Mouse (Mus musculus): Measurements from ENCODE around the gene Cdh13. TPM values are rescaled to one million over a fixed set of nuclear protein-coding genes. Genes with fewer than 3 reads are reported as not detected.

The Cdh13 gene
- total RNA-seq, 2 experiments from 2014 or later: 182 to 194 TPM

DNA sequence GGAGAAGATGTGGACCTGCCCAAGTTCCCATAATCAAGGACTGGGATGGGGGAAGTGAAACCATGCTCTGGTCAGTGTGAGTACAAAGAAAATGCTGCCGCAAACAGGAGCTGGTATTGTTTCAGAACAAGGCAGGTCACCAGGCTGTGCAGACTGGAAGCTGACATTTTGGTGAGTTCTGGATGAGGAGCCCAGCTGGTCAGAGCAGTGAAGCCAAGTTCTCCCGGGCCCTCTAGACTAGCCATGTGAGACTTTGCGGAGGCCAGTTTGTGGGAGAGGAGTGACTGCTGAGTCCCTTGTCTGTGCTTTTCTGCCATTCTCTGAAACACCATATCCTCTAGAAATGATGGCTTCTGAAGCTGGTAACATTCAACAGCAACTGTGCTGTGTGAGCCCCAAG lies 829.3 kb downstream of the Cdh13 start:
- no peak for DNase-seq

DNA sequence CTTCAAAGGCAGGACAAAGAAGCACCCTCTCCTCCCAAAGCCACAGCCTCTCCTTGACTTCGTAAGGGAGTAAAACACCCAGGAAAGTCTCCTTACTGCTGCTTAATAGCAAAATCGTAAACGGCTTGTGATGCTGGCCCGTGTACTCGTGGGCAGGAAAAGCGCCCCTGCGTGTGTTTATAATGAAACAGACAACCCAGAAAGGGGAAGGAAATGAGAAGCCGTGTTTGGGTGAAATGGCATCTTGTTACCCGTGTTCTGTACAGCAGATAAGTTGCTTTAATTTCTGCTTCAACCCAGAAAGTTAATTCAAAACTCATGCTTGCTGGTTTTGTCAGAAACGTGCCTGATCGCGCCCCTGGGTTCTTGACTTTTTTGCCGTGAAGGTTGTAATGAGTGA lies 837.7 kb downstream of the Cdh13 start:
- intact Hi-C loops (cut with DNase I): no loop called here
- DNase-seq: no peak

More for the DNA sequence above, 829.3 kb downstream of the Cdh13 start:
- intact Hi-C loops (cut with DNase I): no loop called here

DNA sequence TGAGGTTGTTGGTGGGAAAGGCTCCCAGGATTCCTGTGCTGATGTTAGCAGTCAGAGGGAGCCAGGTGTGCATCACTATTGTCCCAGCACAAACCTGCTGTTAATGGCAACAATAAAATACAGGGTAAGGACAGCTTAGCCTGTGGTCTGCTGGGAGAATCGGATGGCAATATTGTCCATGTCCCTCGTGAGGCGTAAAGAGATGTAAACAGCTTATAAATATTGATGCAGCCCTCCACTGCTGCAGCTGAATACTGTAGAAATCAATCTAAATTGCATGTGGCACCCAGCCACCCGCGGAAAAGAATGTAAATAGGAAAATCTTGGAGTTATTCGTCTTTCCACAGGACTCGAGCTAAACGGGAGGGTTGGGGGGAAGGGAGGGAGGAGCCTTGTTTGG lies 844.3 kb downstream of the Cdh13 start:
- DNase-seq: no peak
- intact Hi-C loops (cut with DNase I): no loop called here

DNA sequence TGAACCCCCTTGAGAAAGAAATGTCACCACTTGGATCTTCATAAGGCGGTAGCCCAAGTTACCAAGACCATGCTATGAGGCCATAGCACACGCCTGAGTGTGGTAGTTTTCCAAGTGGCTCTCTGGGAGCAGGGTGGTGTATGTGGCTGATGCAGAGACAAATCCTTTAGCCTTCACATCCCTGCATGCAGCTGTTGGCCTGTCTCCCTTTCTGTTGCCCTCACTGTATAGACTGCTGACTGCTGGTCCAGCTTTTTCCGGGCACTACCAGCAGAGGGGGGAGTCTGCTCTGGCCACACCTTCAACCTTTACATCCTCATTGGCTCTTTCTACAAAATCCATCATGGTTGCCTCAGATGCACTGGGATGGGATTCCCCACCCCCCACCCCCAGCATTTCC lies 844.7 kb downstream of the Cdh13 start:
- no peak for DNase-seq
- intact Hi-C loops (cut with DNase I): no loop called here

DNA sequence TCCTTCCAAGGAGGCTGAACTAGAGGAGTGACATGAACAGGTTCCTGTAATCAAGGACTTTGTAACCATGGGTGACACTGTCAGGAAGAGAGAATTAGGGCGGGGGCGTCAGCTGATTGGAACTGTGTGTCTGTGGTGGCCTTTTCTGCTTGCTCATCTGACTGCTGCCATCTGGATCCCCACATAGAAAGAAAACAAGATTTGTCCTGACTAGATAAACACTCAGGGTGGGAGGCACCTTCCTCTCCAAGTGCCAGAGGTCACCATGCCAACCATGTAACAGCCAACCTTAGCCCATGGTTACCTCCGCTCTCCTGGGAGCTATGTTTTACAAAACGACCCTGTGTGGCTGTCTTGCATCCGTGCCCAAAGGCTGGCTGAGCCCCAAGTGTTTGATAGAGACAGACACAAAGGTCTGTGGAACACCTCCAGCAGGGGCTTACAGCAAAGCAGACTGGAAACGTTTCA lies 873.0 kb downstream of the Cdh13 start:
- DNase-seq: no peak
- intact Hi-C loops (cut with DNase I): no loop called here

DNA sequence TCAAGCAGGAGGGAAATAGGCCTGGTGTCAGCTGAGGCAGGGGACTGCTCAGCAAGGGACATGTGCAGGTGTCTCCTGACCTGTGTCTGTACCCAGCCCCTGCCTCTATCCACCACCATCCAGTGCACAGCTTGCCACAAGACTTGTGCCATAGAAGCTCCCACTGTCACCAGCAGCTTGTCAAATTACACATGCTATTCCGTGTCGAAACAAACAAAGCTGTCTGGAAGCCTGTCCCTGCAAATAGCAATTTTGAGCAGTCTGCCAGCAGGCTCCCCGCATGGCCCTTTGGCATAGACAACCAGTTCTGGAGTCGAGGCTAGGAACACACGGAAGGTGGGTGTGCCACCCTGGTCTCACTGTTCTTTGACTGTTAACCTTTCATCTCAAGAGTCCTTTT lies 875.1 kb downstream of the Cdh13 start:
- intact Hi-C loops (cut with DNase I): no loop called here
- DNase-seq: no peak

DNA sequence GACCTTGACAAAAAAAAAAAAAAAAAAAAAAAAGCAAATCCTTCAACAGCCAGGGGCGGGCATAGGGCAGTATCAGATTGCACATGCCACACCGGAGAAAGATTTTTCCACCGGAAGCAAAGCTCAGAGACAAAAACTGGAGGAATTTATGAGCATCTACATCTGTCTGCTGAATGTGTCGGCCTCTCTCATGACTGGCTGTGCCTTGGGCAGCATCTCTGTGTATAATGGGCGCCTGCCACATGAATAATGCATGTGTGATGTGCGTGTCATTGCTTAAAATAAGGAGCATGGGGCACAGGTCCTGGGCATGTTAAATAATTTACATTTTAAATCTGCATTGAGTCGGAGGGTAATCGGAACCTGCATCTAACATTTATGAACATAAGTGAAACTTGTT lies 876.3 kb downstream of the Cdh13 start:
- no peak for DNase-seq
- intact Hi-C loops (cut with DNase I): no loop called here

DNA sequence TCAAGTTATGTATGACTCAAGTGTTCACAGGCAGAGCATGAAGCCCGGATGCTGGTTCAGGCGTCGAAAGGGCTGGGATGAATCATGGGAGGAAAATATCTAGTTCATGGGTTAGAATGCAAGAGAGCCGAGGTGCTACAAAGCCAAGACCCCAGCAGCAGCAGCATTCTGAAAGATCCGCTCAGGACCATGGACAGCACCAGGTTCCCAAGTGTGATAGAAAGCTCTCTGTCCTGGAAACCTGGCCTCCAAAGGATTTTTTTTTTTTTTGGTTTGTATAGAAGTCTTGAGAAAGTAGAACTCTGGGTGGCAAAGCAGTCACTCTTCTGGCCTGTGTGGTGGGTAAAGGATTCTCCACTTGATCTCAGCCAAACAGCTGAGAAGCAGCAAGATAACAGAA lies 880.5 kb downstream of the Cdh13 start:
- DNase-seq: peak; percentile 6 to 24
- intact Hi-C loops (cut with DNase I): no loop called here

DNA sequence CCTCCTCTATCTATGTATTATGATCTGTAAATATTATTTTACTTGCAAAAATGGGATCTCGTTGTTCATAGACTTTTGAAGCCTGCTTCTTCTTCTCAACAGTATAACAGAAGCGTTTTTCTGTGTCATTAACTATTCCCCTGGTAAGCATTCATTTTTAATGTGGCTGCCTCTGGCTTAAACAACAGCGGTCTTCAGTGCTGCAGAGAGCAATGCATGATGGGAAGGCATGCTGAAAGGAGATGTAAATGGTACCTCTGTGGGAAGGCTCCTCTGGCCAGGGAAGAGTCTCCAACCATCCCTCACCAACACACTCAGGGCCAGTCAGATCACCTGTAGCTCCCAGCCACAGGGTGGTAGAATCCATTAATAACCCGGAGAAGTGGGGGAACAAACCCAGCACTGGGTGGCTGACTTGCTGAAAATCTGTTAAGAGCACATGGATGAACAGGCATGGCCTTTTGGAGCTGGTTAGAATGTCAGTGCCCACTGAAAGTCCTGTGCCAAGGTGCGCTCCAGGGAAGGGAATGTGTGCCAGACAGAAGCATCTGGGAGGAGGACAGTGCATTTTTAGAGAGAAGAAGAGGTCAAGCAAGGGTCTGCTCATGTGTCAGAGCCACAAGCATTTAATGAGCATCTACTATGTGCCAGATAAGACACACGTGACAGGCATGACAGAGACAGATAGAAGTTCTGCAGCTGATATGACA lies 893.8 kb downstream of the Cdh13 start:
- intact Hi-C loops (cut with DNase I): no loop called here
- DNase-seq: no peak

DNA sequence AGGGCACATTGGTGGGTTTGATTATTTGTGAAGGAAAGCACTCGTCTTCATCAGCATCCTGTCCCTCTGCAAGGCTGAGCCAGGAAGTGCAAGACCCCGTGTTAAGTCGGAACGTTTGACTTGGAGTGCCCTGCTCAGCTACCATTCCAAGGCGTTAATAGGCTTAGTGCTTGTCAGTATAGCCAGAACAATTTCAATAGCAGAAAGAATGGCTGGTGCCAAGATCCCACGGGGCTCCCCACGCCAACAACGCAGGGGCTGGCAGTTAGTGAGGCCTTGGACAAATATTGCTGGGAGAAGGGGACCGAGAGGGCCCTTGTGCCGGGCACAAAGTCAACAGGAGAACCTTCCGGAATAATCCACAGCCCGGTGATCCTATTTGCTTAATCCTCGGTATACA lies 897.1 kb downstream of the Cdh13 start:
- no peak for DNase-seq
- intact Hi-C loops (cut with DNase I): no loop called here

DNA sequence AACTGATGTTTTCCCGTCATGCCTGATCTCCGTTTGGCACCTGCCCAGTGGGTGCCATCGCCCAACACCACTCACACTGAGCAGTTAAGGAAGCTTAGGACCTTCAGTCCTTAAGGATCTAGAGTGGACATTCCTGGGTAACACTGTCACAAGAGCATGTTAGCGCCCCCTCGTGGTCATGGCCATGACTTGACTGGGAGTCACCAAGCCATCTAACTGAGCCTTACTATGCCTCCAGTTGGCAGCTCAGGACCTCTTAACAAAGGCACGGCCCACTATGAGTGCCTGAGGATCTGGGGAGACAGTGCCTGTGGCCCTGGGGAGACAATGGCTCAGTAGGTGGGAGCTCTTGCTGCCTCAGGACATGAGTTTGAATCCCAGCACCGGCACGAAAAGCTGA lies 912.2 kb downstream of the Cdh13 start:
- intact Hi-C loops (cut with DNase I): no loop called here
- peak; percentile 10 to 33 for DNase-seq

DNA sequence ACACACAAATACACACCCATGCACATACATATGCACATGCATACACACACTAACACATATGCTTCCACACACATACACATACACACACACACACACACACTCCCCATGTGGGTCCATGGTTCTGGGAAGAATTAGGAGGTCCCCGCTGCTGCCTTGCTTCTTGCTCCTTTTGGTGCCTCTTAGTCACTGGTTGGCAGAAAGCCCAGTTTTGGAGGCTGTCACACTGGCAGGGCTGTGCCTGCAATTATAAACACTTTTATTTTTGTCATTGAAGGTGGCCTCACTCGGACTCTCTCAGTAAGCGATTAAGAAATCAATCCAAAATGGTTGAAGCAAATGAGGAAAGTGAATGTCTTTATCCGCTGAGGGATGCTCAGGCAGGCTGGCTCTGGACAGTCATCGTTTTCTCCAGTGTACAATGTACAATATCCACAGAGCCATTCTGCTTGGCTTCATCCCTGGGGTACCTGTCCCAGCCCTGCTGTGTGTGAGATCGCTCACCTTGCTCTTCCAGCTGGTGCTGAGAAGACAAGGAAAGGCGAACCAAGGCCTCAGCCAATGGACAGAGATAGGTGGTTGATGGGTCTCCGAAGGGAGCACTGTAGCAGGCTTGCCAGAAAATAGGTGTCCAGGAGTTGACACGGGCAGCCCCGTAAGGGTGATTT lies 913.1 kb downstream of the Cdh13 start:
- intact Hi-C loops (cut with DNase I): no loop called here
- peak; percentile 34 to 67 for DNase-seq

DNA sequence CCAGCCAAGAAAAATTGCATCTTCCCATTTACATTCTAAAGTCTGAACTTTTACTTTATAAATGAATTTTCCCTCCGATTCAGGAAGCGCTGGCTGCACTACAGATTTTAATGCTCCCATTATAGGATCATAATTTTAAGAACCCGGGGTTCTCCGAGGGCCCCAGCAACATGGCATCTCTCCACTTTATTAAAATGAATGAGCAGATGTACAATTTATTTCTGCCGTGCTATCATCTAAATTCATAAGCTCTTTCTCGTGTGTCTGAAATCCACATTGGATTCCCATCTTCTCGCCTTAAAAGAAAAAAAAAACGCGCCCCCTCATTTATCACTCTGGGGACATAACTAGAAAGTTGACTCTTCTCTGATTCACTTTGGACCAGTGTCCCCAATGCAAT lies 925.0 kb downstream of the Cdh13 start:
- intact Hi-C loops (cut with DNase I): no loop called here
- DNase-seq: no peak

DNA sequence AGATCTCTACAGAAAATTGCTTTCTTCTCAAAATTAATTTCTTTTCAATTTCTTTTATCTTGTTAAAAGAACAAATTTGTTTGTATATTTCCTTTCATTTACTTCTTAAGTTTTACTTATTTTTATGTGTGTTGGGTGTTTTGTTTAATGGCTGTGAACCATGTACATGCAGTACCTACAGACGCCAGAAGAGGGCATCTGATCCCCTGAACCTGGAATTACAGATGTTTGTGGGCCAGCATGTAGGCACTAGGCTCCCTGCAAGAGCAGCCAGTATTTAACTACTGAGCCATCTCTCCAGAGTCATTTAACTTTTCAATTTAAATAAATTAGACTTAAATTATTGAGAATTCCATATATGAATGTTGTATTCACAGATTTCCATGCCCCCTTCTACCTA lies 941.0 kb downstream of the Cdh13 start:
- intact Hi-C loops (cut with DNase I): loop anchor here (2.0 kb wide), 2 partner anchors 72 to 160 kb away; no protein-coding TSS in a partner anchor

DNA sequence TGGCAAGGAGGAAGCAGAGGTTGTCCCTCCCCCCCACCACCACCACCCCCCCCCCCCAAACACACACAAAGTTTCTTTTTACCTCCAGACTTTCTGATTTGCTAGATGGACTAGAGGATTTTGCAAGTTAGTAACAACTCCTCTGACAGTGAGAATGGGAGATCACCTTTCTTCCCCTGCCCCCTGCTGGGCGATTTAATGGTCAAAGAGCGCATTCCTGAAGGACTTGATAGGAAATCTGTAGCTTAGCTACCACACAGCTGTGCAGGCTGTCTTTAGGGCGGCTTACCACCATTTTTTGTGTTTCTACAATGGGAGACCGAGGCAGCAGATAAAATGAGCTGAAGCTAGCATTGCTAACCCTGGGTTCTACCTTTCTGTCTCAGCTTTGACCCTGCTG lies 961.6 kb downstream of the Cdh13 start:
- DNase-seq: no peak
- intact Hi-C loops (cut with DNase I): no loop called here

More for the DNA sequence above, 941.0 kb downstream of the Cdh13 start:
- DNase-seq: peak; percentile 53 to 74

DNA sequence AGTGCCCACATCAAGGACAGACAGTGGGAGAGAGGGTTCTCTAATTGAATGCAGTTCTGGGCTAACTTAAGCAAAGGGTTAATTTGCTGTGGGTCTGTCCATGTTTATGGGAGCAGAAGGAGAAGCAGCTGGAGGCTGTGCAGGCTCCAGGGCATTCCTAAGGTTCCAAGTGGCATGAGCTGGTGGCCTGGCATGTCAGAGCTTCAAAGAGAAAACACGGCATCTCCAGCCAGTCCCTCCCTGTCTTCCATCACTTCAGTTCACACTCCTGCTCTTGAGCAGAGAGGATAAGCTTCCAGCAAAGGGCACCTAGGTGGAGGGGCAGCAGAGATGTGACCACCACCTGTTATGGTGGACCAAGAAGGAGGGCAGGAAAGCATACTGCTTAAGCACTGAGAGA lies 962.1 kb downstream of the Cdh13 start:
- no peak for DNase-seq
- intact Hi-C loops (cut with DNase I): no loop called here

DNA sequence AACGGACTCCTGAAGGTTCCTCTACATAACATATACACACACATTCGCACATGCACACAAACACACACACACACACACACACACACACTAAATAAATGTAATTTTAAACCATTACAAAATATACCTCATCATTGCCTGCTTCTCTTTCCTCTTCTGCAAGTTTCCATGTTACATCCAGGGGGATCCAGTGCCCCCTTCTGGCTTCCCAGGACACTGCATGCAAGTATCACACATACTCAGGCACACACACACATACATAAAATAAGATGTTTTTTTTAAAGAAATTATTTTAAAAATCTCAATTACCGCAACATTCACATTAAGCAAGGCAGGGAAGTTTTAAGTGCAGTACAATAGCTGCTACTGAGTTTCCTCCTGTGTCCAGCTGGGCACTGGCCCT lies 970.8 kb downstream of the Cdh13 start:
- intact Hi-C loops (cut with DNase I): no loop called here
- DNase-seq: no peak

DNA sequence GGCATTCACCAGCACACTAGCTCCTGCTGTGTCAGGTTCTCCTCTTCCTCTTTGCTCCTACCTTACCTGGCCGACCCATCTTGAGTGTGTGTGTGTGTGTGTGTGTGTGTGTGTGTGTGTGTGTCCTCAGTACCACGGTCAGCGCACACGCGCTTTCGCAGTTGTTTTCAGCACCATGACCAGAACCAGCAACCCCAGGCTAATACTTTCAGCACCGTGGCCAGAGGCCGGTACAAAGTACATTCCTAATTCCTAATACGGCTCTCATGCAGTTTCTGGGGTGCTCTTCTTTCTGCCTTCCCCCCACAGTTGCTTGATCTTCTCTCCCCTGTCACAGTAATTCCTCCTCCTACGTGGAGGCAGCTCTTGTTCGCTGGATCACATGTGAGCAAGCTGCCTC lies 975.1 kb downstream of the Cdh13 start:
- intact Hi-C loops (cut with DNase I): no loop called here
- DNase-seq: peak in 1 of 2 experiments; percentile 29

DNA sequence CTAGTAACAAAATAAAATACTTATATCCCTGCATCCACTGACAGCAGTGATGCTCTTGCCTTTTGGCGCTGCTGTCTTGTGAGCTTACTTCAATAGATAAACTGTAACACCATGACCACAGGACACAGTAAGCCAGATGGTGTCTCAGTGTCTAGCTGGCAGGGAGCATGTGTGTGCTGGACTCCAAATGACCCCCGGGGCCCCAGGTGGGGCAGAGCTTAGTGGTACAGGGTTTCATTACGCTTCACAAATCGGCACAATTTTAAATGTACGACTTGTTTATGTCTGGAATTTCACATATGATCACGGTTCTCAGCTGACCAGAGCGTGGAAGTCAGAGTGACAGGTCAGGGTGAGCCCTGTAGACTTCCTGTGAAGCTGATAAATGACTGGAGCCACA lies 980.2 kb downstream of the Cdh13 start:
- no peak for DNase-seq
- intact Hi-C loops (cut with DNase I): no loop called here

DNA sequence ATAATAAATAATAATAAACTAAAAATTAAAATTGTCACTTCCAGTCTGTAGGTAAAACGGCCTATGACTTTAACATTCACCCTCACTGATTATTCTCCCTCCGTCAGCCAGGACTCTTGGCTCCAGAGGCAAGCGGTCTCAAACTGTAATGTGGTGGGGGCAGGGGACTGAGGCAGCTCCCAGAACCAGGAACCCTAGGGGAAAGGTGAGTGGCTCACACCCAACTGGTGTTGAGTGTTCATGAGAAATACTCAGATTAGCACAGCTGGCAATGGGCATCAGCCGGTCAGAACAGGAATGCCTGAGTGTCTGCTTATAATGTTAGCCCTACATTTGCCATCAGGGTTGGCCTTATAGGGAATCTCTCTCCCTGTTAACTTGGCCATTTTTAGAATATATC lies 982.8 kb downstream of the Cdh13 start:
- DNase-seq: peak in 1 of 2 experiments; percentile 49
- intact Hi-C loops (cut with DNase I): no loop called here

DNA sequence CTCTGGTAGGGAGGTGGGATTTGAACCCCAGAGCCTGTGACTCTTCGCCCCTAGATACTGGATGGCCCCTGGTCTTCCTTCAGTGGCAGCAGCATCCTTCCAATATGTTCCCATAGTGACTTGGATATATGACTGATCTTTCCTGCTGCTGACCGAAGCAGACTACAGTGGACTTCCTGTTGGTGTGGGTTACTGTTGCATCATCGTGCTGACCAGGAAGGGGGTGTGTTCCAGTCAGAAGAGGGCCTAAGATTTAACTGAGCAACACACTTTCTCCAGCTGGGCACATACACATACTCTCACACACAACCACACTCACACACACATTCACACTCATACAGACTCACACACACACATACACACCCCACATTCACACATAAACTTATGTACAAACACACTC lies 986.0 kb downstream of the Cdh13 start:
- intact Hi-C loops (cut with DNase I): no loop called here
- DNase-seq: no peak

DNA sequence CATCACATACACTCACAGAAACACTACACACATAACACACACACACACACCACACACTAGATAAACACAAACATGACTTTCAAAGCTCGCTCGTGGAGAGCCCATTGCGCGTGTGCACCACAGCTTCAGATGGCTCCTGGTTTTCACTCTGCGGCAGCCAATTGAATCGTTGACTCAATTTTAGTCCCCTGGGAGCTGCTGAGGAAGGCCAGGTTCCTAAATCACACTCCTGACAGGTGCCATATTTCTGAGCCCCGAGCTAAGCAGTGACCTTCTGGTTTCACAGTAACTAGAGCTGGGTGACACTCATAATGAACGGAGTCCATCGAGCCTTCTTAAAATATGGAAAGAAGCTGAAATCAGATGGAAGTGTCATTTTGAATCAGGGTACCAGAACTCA lies 986.8 kb downstream of the Cdh13 start:
- intact Hi-C loops (cut with DNase I): no loop called here
- DNase-seq: no peak
